Mouse (Mus musculus) C2C12 (cell line): ENCODE results near the gene Klre1. TPM values are rescaled to one million over a fixed set of nuclear protein-coding genes. Genes with fewer than 3 reads are reported as not detected.

ENCODE experiments used
- H3K27me3 ChIP-seq: one replicate; pipeline ENCODE4 v1.6.1; 2011; ENCODE audit not compliant: control insufficient read depth, insufficient read depth, insufficient read length
- H3K36me3 ChIP-seq: one replicate; pipeline ENCODE4 v1.6.1; 2011; ENCODE audit not compliant: control insufficient read depth, insufficient read depth
- H3K4me3 ChIP-seq: one replicate; pipeline ENCODE4 v1.5.1; 2011; ENCODE audit warnings: mild to moderate bottlenecking, control low read depth; ENCODE audit not compliant: poor library complexity, insufficient read depth, severe bottlenecking
- H3K79me2 ChIP-seq: one replicate; pipeline ENCODE4 v1.6.1; 2011; ENCODE audit not compliant: control insufficient read depth, insufficient read depth
- H3K79me3 ChIP-seq: one replicate; pipeline ENCODE4 v1.6.1; 2011; ENCODE audit warnings: low read depth, control low read depth
- H3ac ChIP-seq: one replicate; pipeline ENCODE3; 2011; ENCODE audit warnings: low read depth; ENCODE audit not compliant: control insufficient read depth, insufficient read length
- CEBPB ChIP-seq: IDR thresholded peaks from one replicate; pipeline ENCODE4 v1.6.1; 2011; ENCODE audit warnings: low read depth, mild to moderate bottlenecking, control low read depth, moderate library complexity
- CTCF ChIP-seq: IDR thresholded peaks from one replicate; pipeline ENCODE4 v1.5.1; 2011; ENCODE audit not compliant: control insufficient read depth, insufficient read depth, insufficient read length
- FOSL1 ChIP-seq: IDR thresholded peaks from one replicate; pipeline ENCODE4 v1.8.0; 2011; ENCODE audit warnings: mild to moderate bottlenecking, low read length; ENCODE audit not compliant: poor library complexity, insufficient read depth, severe bottlenecking
- MAX ChIP-seq: IDR thresholded peaks from one replicate; pipeline ENCODE4 v1.6.1; 2011; ENCODE audit warnings: mild to moderate bottlenecking, control low read depth
- MYOD1 ChIP-seq: IDR thresholded peaks from one replicate; pipeline ENCODE4 v1.6.1; 2011; ENCODE audit warnings: low read depth; ENCODE audit not compliant: control insufficient read depth, insufficient read length
- MYOG ChIP-seq: IDR thresholded peaks from one replicate; pipeline ENCODE4 v1.6.1; 2011; ENCODE audit not compliant: control insufficient read depth, insufficient read length; ENCODE audit errors: extremely low read depth
- USF1 ChIP-seq: IDR thresholded peaks from one replicate; pipeline ENCODE4 v1.6.1; 2011; ENCODE audit warnings: low read depth, mild to moderate bottlenecking, control low read depth, moderate library complexity
- polyA plus RNA-seq: library from polyadenylated mRNA; unstranded; fragments of >200 nt; fragmentation: generic; extraction: Trizol; gene quantifications from one replicate; pipeline ENCODE4 v1.2.1, GENCODE M21; 2012; ENCODE audit warnings: missing spikeins

The Klre1 gene
- polyA plus RNA-seq, 1 experiment, result not detected

GRCm38 (mm10) chr6:129547277-129547676, 30.4 kb upstream of the Klre1 start:
- H3K4me3 ChIP-seq, result no peak overlapping the region
- TF ChIP-seq USF1, result peak; percentile 49
- TF ChIP-seq MAX, result no peak
- peaks cover 7% of the 10 kb centered on the region for H3K36me3 ChIP-seq
- H3K79me3 ChIP-seq, result no peaks in the 10 kb centered on the region
- H3ac ChIP-seq, result no peak overlapping the region
- no peaks in the 10 kb centered on the region for H3K79me2 ChIP-seq
- no peaks in the 10 kb centered on the region for H3K27me3 ChIP-seq

- Histone ChIP-seq H3K79me2 (no peaks in the 10 kb centered on the region), H3K27me3 (no peaks in the 10 kb centered on the region), H3K4me3 (no peak overlapping the region), H3ac (no peak overlapping the region), H3K36me3 (no peaks in the 10 kb centered on the region), H3K79me3 (no peaks in the 10 kb centered on the region)
- TF ChIP-seq USF1, result no peak
- no peak for TF ChIP-seq MYOD1
- TF ChIP-seq CEBPB, result no peak
- TF ChIP-seq CTCF, result no peak
- TF ChIP-seq FOSL1, result no peak
- no peak for TF ChIP-seq MYOG
- no peak for TF ChIP-seq MAX
These were observed 29.7 kb upstream of the Klre1 start for GRCm38 (mm10) chr6:129548009-129548408.

GRCm38 (mm10) chr6:129557298-129558023, 20.2 kb upstream of the Klre1 start:
- H3K27me3 ChIP-seq, result no peaks in the 10 kb centered on the region
- H3K79me3 ChIP-seq, result no peaks in the 10 kb centered on the region
- no peaks in the 10 kb centered on the region for H3K79me2 ChIP-seq
- no peak overlapping the region for H3K4me3 ChIP-seq
- TF ChIP-seq FOSL1 (no peak), USF1 (no peak), CTCF (no peak), MYOD1 (no peak), MAX (no peak), MYOG (no peak), CEBPB (no peak)
- no peaks in the 10 kb centered on the region for H3K36me3 ChIP-seq
- no peak overlapping the region for H3ac ChIP-seq

- Histone ChIP-seq H3K36me3 (no peaks in the 10 kb centered on the region), H3K79me3 (no peaks in the 10 kb centered on the region), H3K79me2 (no peaks in the 10 kb centered on the region), H3K4me3 (no peak overlapping the region), H3K27me3 (no peaks in the 10 kb centered on the region), H3ac (no peak overlapping the region)
- TF ChIP-seq CEBPB (no peak), CTCF (peak; percentile 70), MYOD1 (no peak), MAX (peak; percentile 88), MYOG (no peak), FOSL1 (no peak), USF1 (peak; percentile 69)
These were observed 18.6 kb upstream of the Klre1 start for GRCm38 (mm10) chr6:129558946-129559640.

- Histone ChIP-seq H3K4me3 (no peak overlapping the region), H3K36me3 (no peaks in the 10 kb centered on the region), H3ac (no peak overlapping the region), H3K27me3 (no peaks in the 10 kb centered on the region), H3K79me2 (no peaks in the 10 kb centered on the region), H3K79me3 (no peaks in the 10 kb centered on the region)
- TF ChIP-seq MYOD1, result no peak
These were observed 18.1 kb upstream of the Klre1 start for GRCm38 (mm10) chr6:129559641-129560027.

GRCm38 (mm10) chr6:129565257-129565656, 12.4 kb upstream of the Klre1 start:
- H3K36me3 ChIP-seq, result no peaks in the 10 kb centered on the region
- H3K79me2 ChIP-seq, result no peaks in the 10 kb centered on the region
- H3ac ChIP-seq, result no peak overlapping the region
- H3K27me3 ChIP-seq, result no peaks in the 10 kb centered on the region
- no peak overlapping the region for H3K4me3 ChIP-seq
- TF ChIP-seq CEBPB (no peak), CTCF (no peak), MAX (no peak), USF1 (no peak), MYOG (no peak), MYOD1 (no peak), FOSL1 (no peak)
- no peaks in the 10 kb centered on the region for H3K79me3 ChIP-seq
